Mouse (Mus musculus) MEL (cell line): Measurements from ENCODE around the gene Cox4i2. TPM values are rescaled to one million over a fixed set of nuclear protein-coding genes. Genes with fewer than 3 reads are reported as not detected.

Source experiments
- DNase-seq: peaks from one replicate; pipeline ENCODE4 v3.0.0; 2011; ENCODE audit warnings: low read depth, low spot score
- H3K27ac ChIP-seq: 2 replicates; pipeline ENCODE4 v1.5.1; 2012; ENCODE audit warnings: low read depth, mild to moderate bottlenecking, control low read depth, low read length, moderate library complexity; ENCODE audit not compliant: control insufficient read depth
- H3K27me3 ChIP-seq, 2 experiments: fragments of 150-350 bp in 1 of 2; sonication (generic) in 1 of 2; 2 replicates each; pipeline ENCODE4 v1.6.1; 2012; ENCODE audit warnings: low read length in 2 of 2, mild to moderate bottlenecking in 2 of 2, improper control_type of control experiment in 1 of 2, moderate library complexity in 1 of 2; ENCODE audit not compliant: insufficient read depth in 2 of 2, control insufficient read depth in 1 of 2
- H3K36me3 ChIP-seq, 2 experiments: 2 replicates each; pipeline ENCODE4 v1.6.1; 2012 to 2014; ENCODE audit warnings: low read length in 2 of 2, improper control_type of control experiment in 1 of 2, inconsistent platforms in 1 of 2, mild to moderate bottlenecking in 1 of 2; ENCODE audit not compliant: insufficient read depth in 2 of 2, control insufficient read depth in 1 of 2
- H3K4me1 ChIP-seq, 2 experiments: fragments of 150-350 bp in 1 of 2; sonication (generic) in 1 of 2; 2 replicates each; pipeline ENCODE4 v1.6.1; 2012; ENCODE audit warnings: low read length in 2 of 2, improper control_type of control experiment in 1 of 2, mild to moderate bottlenecking in 1 of 2; ENCODE audit not compliant: insufficient read depth in 2 of 2, control insufficient read depth in 1 of 2
- H3K4me3 ChIP-seq, 2 experiments: fragments of 150-350 bp in 1 of 2; sonication (generic) in 1 of 2; 2 replicates each; pipeline ENCODE4 v1.5.1; 2012; ENCODE audit warnings: low read depth in 2 of 2, low read length in 2 of 2, mild to moderate bottlenecking in 2 of 2, moderate library complexity in 2 of 2, control low read depth in 1 of 2, improper control_type of control experiment in 1 of 2; ENCODE audit not compliant: control insufficient read depth in 1 of 2, insufficient read depth in 1 of 2
- H3K79me2 ChIP-seq: 2 replicates; pipeline ENCODE4 v1.6.1; 2012; ENCODE audit warnings: mild to moderate bottlenecking, low read length, moderate library complexity; ENCODE audit not compliant: control insufficient read depth, poor library complexity, insufficient read depth
- H3K9ac ChIP-seq: 2 replicates; pipeline ENCODE4 v1.6.1; 2012; ENCODE audit warnings: low read depth, mild to moderate bottlenecking, control low read depth, low read length, moderate library complexity; ENCODE audit not compliant: control insufficient read depth, poor library complexity, severe bottlenecking
- H3K9me3 ChIP-seq: fragments of 150-350 bp; sonication (generic); replicated peaks from 2 replicates; pipeline ENCODE4 v1.6.1; 2012; ENCODE audit warnings: mild to moderate bottlenecking, low read length, improper control_type of control experiment, moderate library complexity; ENCODE audit not compliant: insufficient read depth
- BHLHE40 ChIP-seq: IDR thresholded peaks from 2 replicates; pipeline ENCODE4 v1.6.1; 2012; ENCODE audit warnings: low read depth, mild to moderate bottlenecking, inconsistent platforms, low read length, improper control_type of control experiment, borderline replicate concordance
- CHD2 ChIP-seq: IDR thresholded peaks from 2 replicates; pipeline ENCODE4 v1.6.1; 2011; ENCODE audit warnings: low read length, improper control_type of control experiment
- CTCF ChIP-seq, 3 experiments: IDR thresholded peaks in 2 of 3; conservative IDR thresholded peaks in 1 of 3; 2 replicates each; pipeline ENCODE4 v1.5.1; 2011 to 2012; ENCODE audit warnings: low read length in 3 of 3, low read depth in 2 of 3, mild to moderate bottlenecking in 2 of 3, improper control_type of control experiment in 1 of 3, inconsistent platforms in 1 of 3, mixed read lengths in 1 of 3, moderate library complexity in 1 of 3; ENCODE audit not compliant: control insufficient read depth in 1 of 3, insufficient read depth in 1 of 3, poor library complexity in 1 of 3, severe bottlenecking in 1 of 3
- E2F4 ChIP-seq: IDR thresholded peaks from 2 replicates; pipeline ENCODE4 v1.6.1; 2011; ENCODE audit warnings: low read depth, low read length, improper control_type of control experiment, borderline replicate concordance
- ELF1 ChIP-seq: IDR thresholded peaks from 2 replicates; pipeline ENCODE4 v1.6.1; 2014; ENCODE audit warnings: low read depth, mild to moderate bottlenecking, inconsistent platforms, low read length, improper control_type of control experiment, moderate library complexity
- EP300 ChIP-seq, 2 experiments: IDR thresholded peaks; 2 replicates each; pipeline ENCODE4 v1.6.1; 2011; ENCODE audit warnings: improper control_type of control experiment in 2 of 2, low read length in 2 of 2, low read depth in 1 of 2, mild to moderate bottlenecking in 1 of 2
- ETS1 ChIP-seq: IDR thresholded peaks from 2 replicates; pipeline ENCODE4 v1.6.1; 2012; ENCODE audit warnings: low read depth, mild to moderate bottlenecking, inconsistent platforms, low read length, improper control_type of control experiment, moderate library complexity
- HCFC1 ChIP-seq: IDR thresholded peaks from 2 replicates; pipeline ENCODE4 v1.6.1; 2012; ENCODE audit warnings: low read depth, mild to moderate bottlenecking, inconsistent platforms, low read length, improper control_type of control experiment, moderate library complexity
- MAFK ChIP-seq: IDR thresholded peaks from 2 replicates; pipeline ENCODE4 v1.6.1; 2011; ENCODE audit warnings: low read depth, mild to moderate bottlenecking, low read length, improper control_type of control experiment, borderline replicate concordance
- MAZ ChIP-seq: IDR thresholded peaks from 2 replicates; pipeline ENCODE4 v1.6.1; 2012; ENCODE audit warnings: low read depth, mild to moderate bottlenecking, inconsistent platforms, low read length, improper control_type of control experiment
- MEF2A ChIP-seq: IDR thresholded peaks from 2 replicates; pipeline ENCODE4 v1.6.1; 2014; ENCODE audit warnings: low read depth, mild to moderate bottlenecking, inconsistent platforms, low read length, improper control_type of control experiment; ENCODE audit not compliant: poor library complexity, insufficient replicate concordance, severe bottlenecking; ENCODE audit errors: extremely low read depth
- MXI1 ChIP-seq: IDR thresholded peaks from 2 replicates; pipeline ENCODE4 v1.6.1; 2011; ENCODE audit warnings: mild to moderate bottlenecking, low read depth, low read length, improper control_type of control experiment
- MYB ChIP-seq: IDR thresholded peaks from 2 replicates; pipeline ENCODE4 v1.6.1; 2011; ENCODE audit warnings: mild to moderate bottlenecking, low read depth, low read length, improper control_type of control experiment
- MYC ChIP-seq: IDR thresholded peaks from 2 replicates; pipeline ENCODE4 v1.6.1; 2011; ENCODE audit warnings: low read depth, mild to moderate bottlenecking, low read length, improper control_type of control experiment, moderate library complexity
- POLR2A ChIP-seq, 2 experiments: IDR thresholded peaks; 2 replicates each; pipeline ENCODE4 v1.6.1; 2011 to 2012; ENCODE audit warnings: low read length in 2 of 2, mild to moderate bottlenecking in 2 of 2, control low read depth in 1 of 2, improper control_type of control experiment in 1 of 2, low read depth in 1 of 2, moderate library complexity in 1 of 2; ENCODE audit not compliant: control insufficient read depth in 1 of 2, insufficient read depth in 1 of 2, poor library complexity in 1 of 2
- POLR2AphosphoS2 ChIP-seq: IDR thresholded peaks from 2 replicates; pipeline ENCODE4 v1.6.1; 2011; ENCODE audit warnings: low read length, improper control_type of control experiment
- RAD21 ChIP-seq: IDR thresholded peaks from 2 replicates; pipeline ENCODE4 v1.6.1; 2011; ENCODE audit warnings: mild to moderate bottlenecking, low read depth, low read length, improper control_type of control experiment
- SIN3A ChIP-seq: IDR thresholded peaks from 2 replicates; pipeline ENCODE4 v1.6.1; 2012; ENCODE audit warnings: low read length, improper control_type of control experiment, inconsistent platforms
- SMC3 ChIP-seq: IDR thresholded peaks from 2 replicates; pipeline ENCODE4 v1.6.1; 2011; ENCODE audit warnings: low read depth, low read length, improper control_type of control experiment
- TAL1 ChIP-seq: IDR thresholded peaks from 2 replicates; pipeline ENCODE4 v1.6.1; 2012; ENCODE audit warnings: mild to moderate bottlenecking, inconsistent platforms, low read length, moderate library complexity, mixed read lengths
- TBP ChIP-seq: IDR thresholded peaks from 2 replicates; pipeline ENCODE4 v1.8.0; 2011; ENCODE audit warnings: low read depth, low read length, improper control_type of control experiment
- USF1 ChIP-seq: IDR thresholded peaks from 2 replicates; pipeline ENCODE4 v1.6.1; 2014; ENCODE audit warnings: low read depth, mild to moderate bottlenecking, inconsistent platforms, low read length, improper control_type of control experiment, moderate library complexity
- USF2 ChIP-seq, 2 experiments: IDR thresholded peaks; 2 replicates each; pipeline ENCODE4 v1.6.1; 2011 to 2012; ENCODE audit warnings: improper control_type of control experiment in 2 of 2, low read length in 2 of 2, borderline replicate concordance in 1 of 2, inconsistent platforms in 1 of 2, low read depth in 1 of 2, mild to moderate bottlenecking in 1 of 2; ENCODE audit not compliant: insufficient read depth in 1 of 2
- ZKSCAN1 ChIP-seq: IDR thresholded peaks from 2 replicates; pipeline ENCODE4 v1.6.1; 2012; ENCODE audit warnings: low read depth, mild to moderate bottlenecking, inconsistent platforms, low read length, improper control_type of control experiment, moderate library complexity
- ZMIZ1 ChIP-seq: IDR thresholded peaks from 2 replicates; pipeline ENCODE4 v1.6.1; 2012; ENCODE audit warnings: low read depth, mild to moderate bottlenecking, inconsistent platforms, low read length, improper control_type of control experiment, moderate library complexity
- ZNF384 ChIP-seq: IDR thresholded peaks from 2 replicates; pipeline ENCODE4 v1.6.1; 2012; ENCODE audit warnings: low read depth, mild to moderate bottlenecking, inconsistent platforms, low read length, improper control_type of control experiment
- polyA plus RNA-seq, 2 experiments: library from polyadenylated mRNA; stranded (reverse) in 1 of 2; unstranded in 1 of 2; fragments of >175 nt in 1 of 2; fragments of >200 nt in 1 of 2; gene quantifications; 2 replicates each; pipeline versions ENCODE4 v1.2.1 to v1.2.4; 2012; ENCODE audit warnings: low replicate concordance in 2 of 2, low read depth in 1 of 2; ENCODE audit not compliant: insufficient read length in 2 of 2, insufficient read depth in 1 of 2, missing spikeins in 1 of 2
- total RNA-seq: library from RNA; depleted of rRNA; stranded (reverse); fragments of 300-350 nt; gene quantifications from 2 replicates; pipeline ENCODE4 v1.2.3, GENCODE M21; 2012

The Cox4i2 gene
- total and polyA plus RNA-seq, 3 experiments, result 0.17 TPM; not detected in 2

DNA sequence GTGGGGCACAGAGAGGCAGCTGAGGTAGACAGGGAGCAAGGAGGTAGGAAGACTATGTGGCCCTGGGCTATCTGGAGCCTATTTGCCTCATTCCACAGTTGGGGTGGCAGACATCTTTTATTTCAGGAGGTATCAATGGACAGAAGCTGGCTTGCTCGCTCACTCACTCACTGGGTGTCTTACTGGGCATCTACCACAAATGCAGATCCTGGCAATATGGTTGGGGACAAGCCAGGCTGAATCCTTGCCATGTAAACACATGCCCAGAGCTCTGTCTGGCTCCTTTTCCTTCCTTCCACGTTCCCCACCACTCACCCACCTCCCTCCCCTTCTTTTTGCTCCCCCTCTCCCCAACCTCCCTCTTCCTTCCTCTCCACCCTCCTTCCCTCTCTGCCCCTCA is 3.5 kb downstream of the Cox4i2 start:
- H3K4me3 ChIP-seq, result no peak overlapping the region
- H3K9ac ChIP-seq, result no peak overlapping the region
- H3K27me3 ChIP-seq, result no peaks in the 10 kb centered on the region
- no peaks in the 10 kb centered on the region for H3K9me3 ChIP-seq
- H3K79me2 ChIP-seq, result no peaks in the 10 kb centered on the region
- no peaks in the 10 kb centered on the region; a peak in 1 of 4 replicates for H3K4me1 ChIP-seq
- H3K36me3 ChIP-seq, result no peaks in the 10 kb centered on the region
- no peak overlapping the region for H3K27ac ChIP-seq
- TF ChIP-seq MYC (no peak), MYB (no peak), MXI1 (no peak), POLR2AphosphoS2 (no peak), BHLHE40 (no peak)
- DNase-seq, result no peak

DNA sequence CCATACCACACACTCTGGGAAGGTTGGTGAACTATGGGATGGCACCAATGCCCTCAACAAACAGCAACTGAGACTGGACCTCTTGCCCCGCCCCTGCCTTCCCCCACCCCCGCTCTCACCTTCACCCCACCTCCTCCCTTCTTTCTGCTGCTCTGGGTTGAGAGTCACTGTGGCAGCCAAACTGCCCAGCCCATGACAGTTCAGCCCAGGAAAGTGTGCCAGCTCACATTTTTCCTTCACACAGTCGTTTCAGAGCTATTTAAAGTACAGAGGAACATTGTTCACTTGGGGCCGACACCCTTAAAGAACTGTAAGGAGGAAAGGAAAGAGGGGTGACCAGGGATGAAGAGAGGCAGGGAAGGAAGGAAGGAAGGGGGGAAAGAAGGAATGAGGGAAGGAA is 4.4 kb downstream of the Cox4i2 start:
- TF ChIP-seq EP300 (IDR thresholded peaks at IDR 0.05; ENCODE audit: low read depth in 1 of 2, low read length in 2 of 2) (no peak), CHD2 (no peak), ETS1 (no peak), MAZ (no peak), USF2 (IDR thresholded peaks at IDR 0.05; ENCODE audit: borderline replicate concordance in 1 of 2, insufficient read depth in 1 of 2, low read depth in 1 of 2, low read length in 2 of 2) (no peak), POLR2A (IDR thresholded peaks at IDR 0.05; ENCODE audit: control insufficient read depth in 1 of 2, insufficient read depth in 1 of 2, low read depth in 1 of 2, low read length in 2 of 2, poor library complexity in 1 of 2) (no peak), HCFC1 (no peak), SMC3 (no peak)
- Histone ChIP-seq H3K4me1 (no peaks in the 10 kb centered on the region; a peak in 1 of 4 replicates), H3K36me3 (peaks cover 0 to 2% of the 10 kb centered on the region in 2 experiments; a peak in 1 of 4 replicates), H3K9me3 (no peaks in the 10 kb centered on the region), H3K9ac (no peak overlapping the region), H3K27ac (no peak overlapping the region), H3K27me3 (no peaks in the 10 kb centered on the region), H3K4me3 (no peak overlapping the region), H3K79me2 (no peaks in the 10 kb centered on the region)
- no peak for DNase-seq

DNA sequence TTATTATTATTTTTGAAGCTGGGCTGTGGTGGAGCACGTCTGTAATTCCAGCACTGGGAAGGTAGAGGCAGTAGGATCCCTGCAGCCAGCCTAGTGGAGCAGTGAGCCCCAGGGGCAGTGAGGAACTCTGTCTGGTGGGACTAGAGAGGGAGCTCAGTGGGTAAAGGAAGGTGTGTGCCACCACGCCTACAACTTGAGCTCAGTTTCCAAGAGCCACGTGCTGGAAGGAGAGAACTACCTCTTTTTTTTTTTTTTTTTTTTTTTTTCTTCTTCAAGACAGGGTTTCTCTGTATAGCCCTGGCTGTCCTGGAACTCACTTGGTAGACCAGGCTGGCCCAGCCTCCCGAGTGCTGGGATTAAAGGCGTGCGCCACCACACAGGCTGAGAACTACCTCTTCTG is 9.3 kb downstream of the Cox4i2 start:
- H3K4me3 ChIP-seq, result no peak overlapping the region; a peak in 1 of 4 replicates
- TF ChIP-seq ZMIZ1 (no peak), MXI1 (peak; percentile 71; the same call in 1 of the 2 replicates), E2F4 (no peak), ELF1 (no peak), SMC3 (no peak), MYB (no peak), ZKSCAN1 (peak; percentile 24; the same call in 1 of the 2 replicates), RAD21 (no peak), TAL1 (no peak), USF1 (peak; percentile 71), HCFC1 (no peak), SIN3A (peak; percentile 55), CTCF (IDR thresholded peaks at IDR 0.05 in 2 of 3, conservative IDR thresholded peaks at IDR 0.05 in 1 of 3; ENCODE audit: control insufficient read depth in 1 of 3, insufficient read depth in 1 of 3, low read depth in 2 of 3, low read length in 3 of 3, poor library complexity in 1 of 3, severe bottlenecking in 1 of 3) (no peak), EP300 (IDR thresholded peaks at IDR 0.05; ENCODE audit: low read depth in 1 of 2, low read length in 2 of 2) (no peak), CHD2 (no peak), TBP (no peak), POLR2AphosphoS2 (no peak), MEF2A (no peak), ZNF384 (peak; percentile 96), MAFK (no peak)

More for the DNA sequence above, 9.3 kb downstream of the Cox4i2 start:
- DNase-seq, result peak; percentile 64
- no peaks in the 10 kb centered on the region for H3K79me2 ChIP-seq
- no peaks in the 10 kb centered on the region for H3K27me3 ChIP-seq
- no peak overlapping the region for H3K9ac ChIP-seq
- peaks cover 0 to 17% of the 10 kb centered on the region in 2 experiments; a peak in 2 of 4 replicates for H3K36me3 ChIP-seq
- H3K9me3 ChIP-seq, result no peaks in the 10 kb centered on the region
- peaks cover 0 to 27% of the 10 kb centered on the region in 2 experiments; a peak in 3 of 4 replicates for H3K4me1 ChIP-seq
- no peak overlapping the region for H3K27ac ChIP-seq
